Mouse (Mus musculus) CH12F3 (cell line): Measurements from ENCODE around the gene Efcab11.

Source experiments
- in situ Hi-C: fragments of 300-500 bp; cut with MboI; formaldehyde crosslinking; loops from 2 replicates; pipeline ENCODE4 v1.14.3; 2020; ENCODE audit warnings: low sequenced_read_pairs

The Efcab11 gene

GRCm38 (mm10) chr12:99883000-99883712, 1.1 kb downstream of the Efcab11 start:
- in situ Hi-C loops: no loop called here

- in situ Hi-C loops: no loop called here
Measured at GRCm38 (mm10) chr12:99874609-99875008, 9.6 kb downstream of the Efcab11 start.

GRCm38 (mm10) chr12:99873443-99873842, 10.8 kb downstream of the Efcab11 start:
- in situ Hi-C loops: no loop called here

GRCm38 (mm10) chr12:99868821-99869220, 15.4 kb downstream of the Efcab11 start:
- in situ Hi-C loops: no loop called here

- in situ Hi-C loops: no loop called here
Measured at GRCm38 (mm10) chr12:99864613-99865012, 19.6 kb downstream of the Efcab11 start.

- in situ Hi-C loops: no loop called here
Measured at GRCm38 (mm10) chr12:99860981-99861380, 23.3 kb downstream of the Efcab11 start.

GRCm38 (mm10) chr12:99859391-99860100, 24.7 kb downstream of the Efcab11 start:
- in situ Hi-C loops: no loop called here

GRCm38 (mm10) chr12:99858664-99859063, 25.6 kb downstream of the Efcab11 start:
- in situ Hi-C loops: no loop called here

- in situ Hi-C loops: no loop called here
Measured at GRCm38 (mm10) chr12:99856011-99856410, 28.2 kb downstream of the Efcab11 start.

- in situ Hi-C loops: no loop called here
Measured at GRCm38 (mm10) chr12:99853323-99854258, 30.6 kb downstream of the Efcab11 start.

- in situ Hi-C loops: no loop called here
Measured at GRCm38 (mm10) chr12:99849996-99850395, 34.2 kb downstream of the Efcab11 start.

- in situ Hi-C loops: no loop called here
Measured at GRCm38 (mm10) chr12:99844951-99845350, 39.3 kb downstream of the Efcab11 start.

GRCm38 (mm10) chr12:99838703-99839102, 45.5 kb downstream of the Efcab11 start:
- in situ Hi-C loops: no loop called here

GRCm38 (mm10) chr12:99838109-99838508, 46.1 kb downstream of the Efcab11 start:
- in situ Hi-C loops: no loop called here

GRCm38 (mm10) chr12:99837528-99837927, 46.7 kb downstream of the Efcab11 start:
- in situ Hi-C loops: no loop called here

- in situ Hi-C loops: no loop called here
Measured at GRCm38 (mm10) chr12:99836404-99837131, 47.7 kb downstream of the Efcab11 start.

- in situ Hi-C loops: no loop called here
Measured at GRCm38 (mm10) chr12:99833476-99833875, 50.8 kb downstream of the Efcab11 start.

GRCm38 (mm10) chr12:99822591-99822990, 61.6 kb downstream of the Efcab11 start:
- in situ Hi-C loops: no loop called here

GRCm38 (mm10) chr12:99821309-99821934, 62.8 kb downstream of the Efcab11 start:
- in situ Hi-C loops: no loop called here
